8 mouse cellular contexts compared by ENCODE assay signal in genomic region chr10:75898846-75899245, GRCm38 (mm10). TPM values are rescaled to one million over a fixed set of nuclear protein-coding genes. Genes with fewer than 3 reads are reported as not detected.
A peak's percentile ranks its signal among the peaks of the same experiment; 100 is the strongest.
DNase-seq lines count a peak whose midpoint lies in the region; ATAC-seq and TF ChIP-seq lines count a peak whose summit lies in the region.

No protein-coding gene starts in this region.

- 80% methylated on average over 3 of the region's 3 CpGs for WGBS in neural tube, embryonic 13.5 days
- WGBS in hindbrain, embryonic 16.5 days: 59% methylated on average over 3 of the region's 3 CpGs
- WGBS in thymus, adult 2 months: 94% methylated on average over 3 of the region's 3 CpGs

- TF ChIP-seq CTCF in thymus, adult 2 months (IDR thresholded peaks at IDR 0.05; ENCODE audit: borderline replicate concordance, control insufficient read depth, extremely low read depth, insufficient read depth, low read length, poor library complexity): no peak

- H3K27ac ChIP-seq in neural tube, embryonic 13.5 days (replicated peaks): peak overlapping the region; percentile 46; the same call in 1 of the 2 replicates
- H3K27ac ChIP-seq in hindbrain, embryonic 16.5 days (ENCODE audit: low read depth, low read length): peak overlapping the region; percentile 67; the same call in 1 of the 2 replicates
- no peak overlapping the region for H3K27ac ChIP-seq in thymus, adult 2 months (ENCODE audit: control insufficient read depth, insufficient read depth, low read length)

- no peak for TF ChIP-seq POLR2A in thymus, adult 2 months (IDR thresholded peaks at IDR 0.05; ENCODE audit: control insufficient read depth, extremely low read depth, insufficient read depth, low read length, poor library complexity)

- peaks cover 98% of the 10 kb centered on the region for H3K36me3 ChIP-seq in neural tube, embryonic 13.5 days
- peaks cover 50% of the 10 kb centered on the region for H3K36me3 ChIP-seq in hindbrain, embryonic 16.5 days (ENCODE audit: control insufficient read depth, insufficient read depth, low read length)
- peaks cover 26% of the 10 kb centered on the region for H3K36me3 ChIP-seq in thymus, adult 2 months (ENCODE audit: control insufficient read depth, insufficient read depth, low read length)

- H3K9ac ChIP-seq in neural tube, embryonic 13.5 days: no peak overlapping the region
- no peak overlapping the region for H3K9ac ChIP-seq in hindbrain, embryonic 16.5 days (ENCODE audit: low read depth, low read length)

- no peaks in the 10 kb centered on the region for H3K9me3 ChIP-seq in neural tube, embryonic 13.5 days
- no peaks in the 10 kb centered on the region for H3K9me3 ChIP-seq in hindbrain, embryonic 16.5 days (ENCODE audit: control insufficient read depth, low read length)

- DNase-seq in neural tube, embryonic 10.5 days (ENCODE audit: extremely low spot score, low spot score): no peak
- peak; percentile 99 for DNase-seq in fibroblast of lung, adult 2 months (ENCODE audit: low read depth)
- peak; percentile 61 for DNase-seq in testis, postnatal 10 days (ENCODE audit: low spot score)
- no peak for DNase-seq in thymus, adult 2 months
- no peak for DNase-seq in cerebellum, adult 11 months

- no peak overlapping the region for H3K4me2 ChIP-seq in neural tube, embryonic 13.5 days
- H3K4me2 ChIP-seq in hindbrain, embryonic 16.5 days (ENCODE audit: low read length): no peak overlapping the region

- H3K4me3 ChIP-seq in neural tube, embryonic 13.5 days: no peak overlapping the region
- H3K4me3 ChIP-seq in hindbrain, embryonic 16.5 days (ENCODE audit: low read length): no peak overlapping the region
- H3K4me3 ChIP-seq in thymus, adult 2 months (ENCODE audit: control insufficient read depth, insufficient read depth, low read length): no peak overlapping the region

- ATAC-seq in neural tube, embryonic 13.5 days (ENCODE audit: low read depth): no peak
- ATAC-seq in hindbrain, embryonic 16.5 days: peak; percentile 35; the same call in 1 of the 2 replicates
- ATAC-seq in monocyte, adult 5-6 weeks (replicated peaks; ENCODE audit: insufficient number of reproducible peaks, low FRiP score, low TSS enrichment, poor library complexity, severe bottlenecking): no peak

- H3K4me1 ChIP-seq in neural tube, embryonic 13.5 days (replicated peaks): peaks cover 17% of the 10 kb centered on the region
- peaks cover under 1% of the 10 kb centered on the region; the same call in 1 of the 2 replicates for H3K4me1 ChIP-seq in hindbrain, embryonic 16.5 days (ENCODE audit: control insufficient read depth, insufficient read depth, low read depth, low read length)
- peaks cover 4% of the 10 kb centered on the region for H3K4me1 ChIP-seq in thymus, adult 2 months (replicated peaks; ENCODE audit: control insufficient read depth, insufficient read depth, low read length)

- H3K27me3 ChIP-seq in neural tube, embryonic 13.5 days: no peaks in the 10 kb centered on the region
- H3K27me3 ChIP-seq in hindbrain, embryonic 16.5 days (replicated peaks; ENCODE audit: control insufficient read depth, insufficient read depth, low read length): no peaks in the 10 kb centered on the region
- H3K27me3 ChIP-seq in thymus, adult 2 months (ENCODE audit: control insufficient read depth, insufficient read depth, low read length): no peaks in the 10 kb centered on the region

RNA-seq across cellular contexts. Expression of gene Derl3, which starts 5.6 kb away (rescaled TPM):
- 2.1 and 2.9 TPM in 2 replicates for polyA plus RNA-seq in neural tube, embryonic 13.5 days (2015; fragmentation: Nextera tagmentation; extraction: Ambion mirVana)
- 0.64 and 1.9 TPM in 2 replicates for polyA plus RNA-seq in hindbrain, embryonic 16.5 days (2015; fragmentation: Nextera tagmentation; extraction: Ambion mirVana)
- 11.6 and 19.0 TPM in 2 replicates for polyA plus RNA-seq in thymus, adult 2 months (2012; rRNA removed)
- 2.7 to 7.1 TPM (median 4.3 TPM) in 3 replicates for total RNA-seq in monocyte, adult 5-6 weeks (2017)

RNA-seq across cellular contexts. Expression of gene Smarcb1, which starts 22.6 kb away (rescaled TPM):
- polyA plus RNA-seq in neural tube, embryonic 13.5 days (2015; fragmentation: Nextera tagmentation; extraction: Ambion mirVana): 279 and 287 TPM in 2 replicates
- 252 TPM in 2 replicates for polyA plus RNA-seq in hindbrain, embryonic 16.5 days (2015; fragmentation: Nextera tagmentation; extraction: Ambion mirVana)
- polyA plus RNA-seq in thymus, adult 2 months (2012; rRNA removed): 63.0 and 75.5 TPM in 2 replicates
- total RNA-seq in monocyte, adult 5-6 weeks (2017): 16.2 to 31.0 TPM (median 19.4 TPM) in 3 replicates

RNA-seq across cellular contexts. Expression of gene Chchd10, which starts 34.1 kb away (rescaled TPM):
- 46.4 and 54.4 TPM in 2 replicates for polyA plus RNA-seq in neural tube, embryonic 13.5 days (2015; fragmentation: Nextera tagmentation; extraction: Ambion mirVana)
- polyA plus RNA-seq in hindbrain, embryonic 16.5 days (2015; fragmentation: Nextera tagmentation; extraction: Ambion mirVana): 167 and 218 TPM in 2 replicates
- polyA plus RNA-seq in thymus, adult 2 months (2012; rRNA removed): 172 and 198 TPM in 2 replicates
- 1.4 to 5.9 TPM (median 5.8 TPM) in 3 replicates for total RNA-seq in monocyte, adult 5-6 weeks (2017)

RNA-seq across cellular contexts. Expression of gene Mmp11, which starts 37.5 kb away (rescaled TPM):
- polyA plus RNA-seq in neural tube, embryonic 13.5 days (2015; fragmentation: Nextera tagmentation; extraction: Ambion mirVana): 39.0 and 40.4 TPM in 2 replicates
- 13.6 and 16.6 TPM in 2 replicates for polyA plus RNA-seq in hindbrain, embryonic 16.5 days (2015; fragmentation: Nextera tagmentation; extraction: Ambion mirVana)
- polyA plus RNA-seq in thymus, adult 2 months (2012; rRNA removed): 7.5 and 9.3 TPM in 2 replicates
- 1.1 TPM in 1 of 3 replicates, not detected in the others for total RNA-seq in monocyte, adult 5-6 weeks (2017)

RNA-seq across cellular contexts. Expression of gene Mif, which starts 38.8 kb away (rescaled TPM):
- 1,679 and 1,725 TPM in 2 replicates for polyA plus RNA-seq in neural tube, embryonic 13.5 days (2015; fragmentation: Nextera tagmentation; extraction: Ambion mirVana)
- 1,592 and 1,680 TPM in 2 replicates for polyA plus RNA-seq in hindbrain, embryonic 16.5 days (2015; fragmentation: Nextera tagmentation; extraction: Ambion mirVana)
- 1,833 and 2,007 TPM in 2 replicates for polyA plus RNA-seq in thymus, adult 2 months (2012; rRNA removed)
- total RNA-seq in monocyte, adult 5-6 weeks (2017): 37.4 to 54.1 TPM (median 41.4 TPM) in 3 replicates

Comparison
In these comparisons a context has a peak if more than half of its experiments do, and no peak if none do; other contexts are left out.
1. DNase-seq: peak in fibroblast of lung, adult 2 months (single experiment) and testis, postnatal 10 days (single experiment); none in neural tube, embryonic 10.5 days (single experiment), thymus, adult 2 months (single experiment) and cerebellum, adult 11 months (single experiment).